Comparison of ENCODE assay signal across 9 mouse cellular contexts in genomic region chr2:49805736-49806371, GRCm38 (mm10). TPM values are rescaled to one million over a fixed set of nuclear protein-coding genes. Genes with fewer than 3 reads are reported as not detected.
DNase-seq lines count a peak whose midpoint lies in the region; ATAC-seq and TF ChIP-seq lines count a peak whose summit lies in the region.
"Had no signal": no experiment of that assay in that cellular context is flagged by ENCODE, and none has a peak within 500 bp of the region (broad histone marks: within the 10 kb centered on the region; RNA-seq: fewer than 3 reads in every experiment).

No protein-coding gene starts in this region.

- ATAC-seq in hindbrain, postnatal 0 days, result peak; percentile 64; the same call in 1 of the 2 replicates
- ATAC-seq in hindbrain, embryonic 14.5 days (ENCODE audit: low FRiP score), result no peak

- H3K27ac ChIP-seq in hindbrain, postnatal 0 days, result no peak overlapping the region
- no peak overlapping the region for H3K27ac ChIP-seq in hindbrain, embryonic 14.5 days
- H3K27ac ChIP-seq: midbrain, embryonic 12.5 days had no signal

- H3K4me1 ChIP-seq in hindbrain, postnatal 0 days (ENCODE audit: insufficient read depth, low read length), result no peaks in the 10 kb centered on the region
- no peaks in the 10 kb centered on the region for H3K4me1 ChIP-seq in hindbrain, embryonic 14.5 days (replicated peaks; ENCODE audit: control insufficient read depth, insufficient read depth, low read length)
- H3K4me1 ChIP-seq: midbrain, embryonic 12.5 days had no signal

- no peaks in the 10 kb centered on the region for H3K36me3 ChIP-seq in hindbrain, postnatal 0 days (ENCODE audit: insufficient read depth, low read length)
- no peaks in the 10 kb centered on the region for H3K36me3 ChIP-seq in hindbrain, embryonic 14.5 days (replicated peaks; ENCODE audit: control insufficient read depth, insufficient read depth)
- H3K36me3 ChIP-seq: midbrain, embryonic 12.5 days had no signal

- H3K4me3 ChIP-seq in hindbrain, postnatal 0 days (ENCODE audit: low read length), result no peak overlapping the region
- H3K4me3 ChIP-seq in hindbrain, embryonic 14.5 days (replicated peaks; ENCODE audit: low read length), result no peak overlapping the region
- H3K4me3 ChIP-seq: midbrain, embryonic 12.5 days had no signal

- DNase-seq in hindbrain, postnatal 0 days (ENCODE audit: low spot score), result peak; percentile 44
- no peak for DNase-seq in hindbrain, embryonic 14.5 days (ENCODE audit: low spot score)
- peak; percentile 28 for DNase-seq in right cerebral cortex, adult 18-20 months
- DNase-seq in right cerebral cortex, postnatal 36 days (ENCODE audit: low spot score in 2 of 2), result no peak
- peak; percentile 29 to 49 for DNase-seq in layer of hippocampus, adult 8-10 months (ENCODE audit: low spot score in 2 of 2)
- DNase-seq in embryo, embryonic 10.5 days (ENCODE audit: low spot score), result no peak
- no peak for DNase-seq in gastrocnemius, postnatal 10 days
- DNase-seq: lung, embryonic 14.5 days had no signal

- H3K9ac ChIP-seq in hindbrain, postnatal 0 days (replicated peaks; ENCODE audit: low read length), result no peak overlapping the region
- no peak overlapping the region for H3K9ac ChIP-seq in hindbrain, embryonic 14.5 days
- H3K9ac ChIP-seq: lung, embryonic 14.5 days; midbrain, embryonic 12.5 days had no signal

- no peaks in the 10 kb centered on the region for H3K27me3 ChIP-seq in hindbrain, postnatal 0 days (ENCODE audit: insufficient read depth, low read length)
- no peaks in the 10 kb centered on the region for H3K27me3 ChIP-seq in hindbrain, embryonic 14.5 days (ENCODE audit: control insufficient read depth, insufficient read depth, low read length)
- H3K27me3 ChIP-seq: midbrain, embryonic 12.5 days had no signal

- no peak for TF ChIP-seq CTCF in hindbrain, postnatal 0 days (IDR thresholded peaks at IDR 0.05; ENCODE audit: low read depth)

- no peaks in the 10 kb centered on the region for H3K9me3 ChIP-seq in hindbrain, postnatal 0 days (ENCODE audit: low read length)
- H3K9me3 ChIP-seq in hindbrain, embryonic 14.5 days (ENCODE audit: control insufficient read depth, low read length), result no peaks in the 10 kb centered on the region
- H3K9me3 ChIP-seq: midbrain, embryonic 12.5 days had no signal

- H3K4me2 ChIP-seq in hindbrain, postnatal 0 days (ENCODE audit: low read depth, low read length), result no peak overlapping the region
- no peak overlapping the region for H3K4me2 ChIP-seq in hindbrain, embryonic 14.5 days (replicated peaks)
- H3K4me2 ChIP-seq: lung, embryonic 14.5 days; midbrain, embryonic 12.5 days had no signal

- WGBS in hindbrain, postnatal 0 days, result 49% methylated on average over 11 of the region's 11 CpGs
- 64% methylated on average over 11 of the region's 11 CpGs for WGBS in hindbrain, embryonic 14.5 days

RNA-seq across cellular contexts. Expression of gene Lypd6b, which starts 18.4 kb away (rescaled TPM):
- 13.9 and 16.2 TPM in 2 replicates for total RNA-seq in hindbrain, postnatal 0 days (2014; rRNA removed)
- 17.4 and 21.8 TPM in 2 replicates for polyA plus RNA-seq in hindbrain, postnatal 0 days (2015; fragmentation: Nextera tagmentation; extraction: Ambion mirVana)
- polyA plus RNA-seq in hindbrain, embryonic 14.5 days (2014; fragmentation: Nextera tagmentation; extraction: Ambion mirVana), result 14.6 and 16.7 TPM in 2 replicates
- 1 to 10 TPM; 3.7 to 6.0 (median 4.4) TPM for total RNA-seq in layer of hippocampus, adult 8-10 months (2022)
- under 1 TPM in 1 of 2 experiments, not detected in 1; 0.14 TPM for total RNA-seq in gastrocnemius, postnatal 10 days (2021)

Comparison
In these comparisons a context has a peak if more than half of its experiments do, and no peak if none do; other contexts are left out.
1. DNase-seq: peak in hindbrain, postnatal 0 days (single experiment), right cerebral cortex, adult 18-20 months (single experiment) and layer of hippocampus, adult 8-10 months (2 of 2); none in hindbrain, embryonic 14.5 days (single experiment), right cerebral cortex, postnatal 36 days (0 of 2), embryo, embryonic 10.5 days (single experiment) and gastrocnemius, postnatal 10 days (single experiment).
2. RNA of gene Lypd6b, which starts 18.4 kb away (total RNA-seq): 13.9 to 16.2 TPM in hindbrain, postnatal 0 days and 3.7 to 6.0 TPM in layer of hippocampus, adult 8-10 months; 0.14 TPM in gastrocnemius, postnatal 10 days; every median in the first group is over 4 times any median in the second.